Mouse (Mus musculus) heart, postnatal 0 days (tissue): ENCODE results near the gene Gng11.

Source experiments
- CTCF ChIP-seq: IDR thresholded peaks from 2 replicates; pipeline ENCODE4 v1.5.1; 2016; ENCODE audit warnings: antibody characterized with exemption, control low read depth, low read depth
- EP300 ChIP-seq: IDR thresholded peaks from 2 replicates; pipeline ENCODE4 v1.6.1; 2016; ENCODE audit warnings: antibody characterized with exemption, low read depth

DNA sequence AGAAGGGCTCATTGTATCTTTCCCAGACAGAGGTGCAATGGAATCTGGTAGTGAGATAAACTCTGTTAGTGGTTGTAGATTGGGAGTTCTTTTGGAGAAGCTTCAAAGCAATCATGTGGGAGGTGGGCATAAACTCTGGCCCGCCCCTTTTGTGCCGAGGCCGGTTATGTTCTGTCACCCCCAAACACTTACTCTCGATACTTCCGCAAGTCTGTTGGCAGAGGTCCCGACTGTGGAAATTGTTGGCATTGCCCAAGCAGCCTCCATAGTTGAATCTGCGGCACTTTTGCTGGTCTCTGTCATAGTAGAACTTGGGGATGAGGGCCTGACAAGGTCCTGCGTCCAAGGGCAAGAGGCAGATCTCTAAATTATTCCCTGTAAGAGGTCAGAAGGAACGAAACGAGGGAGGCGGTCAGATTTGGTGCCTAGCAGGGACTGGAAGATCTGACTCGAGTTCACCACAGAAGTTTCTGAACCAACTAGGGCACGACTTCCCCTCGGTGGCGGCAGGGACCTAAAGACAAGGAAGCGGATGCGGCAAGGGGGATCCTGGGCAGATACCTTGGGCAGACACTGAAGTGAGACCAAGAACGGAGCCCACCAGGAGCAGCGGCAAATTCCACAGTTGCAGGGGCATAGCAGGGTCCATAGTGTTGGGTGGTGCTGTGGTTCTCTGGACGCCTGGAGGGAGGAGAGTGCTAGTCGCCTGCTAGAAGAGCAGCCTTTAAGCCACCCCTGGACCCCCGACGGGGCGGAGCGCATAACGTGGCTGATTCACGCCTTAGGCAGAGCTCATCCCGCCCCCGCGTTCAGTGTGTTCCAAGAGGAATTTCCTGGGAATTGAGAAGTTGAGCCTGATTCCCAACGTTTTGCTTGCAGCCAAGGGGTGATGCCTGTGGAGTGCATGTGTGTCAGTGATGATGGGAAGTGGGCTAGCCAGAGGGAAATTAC, 35.8 kb upstream of the Gng11 start:
- TF ChIP-seq EP300 (no peak), CTCF (no peak)
